Mouse (Mus musculus) lung, adult 2 months (tissue): ENCODE data around the gene Tirap.

ENCODE experiments used
- CTCF ChIP-seq: fragments of 200-500 bp; IDR thresholded peaks from 2 replicates; pipeline ENCODE4 v1.5.1; 2011; ENCODE audit warnings: mild to moderate bottlenecking, low read length, control low read depth; ENCODE audit not compliant: insufficient read depth
- POLR2A ChIP-seq: fragments of 200-500 bp; IDR thresholded peaks from 2 replicates; pipeline ENCODE4 v1.6.1; 2011; ENCODE audit warnings: low read depth, mild to moderate bottlenecking, control low read depth, low read length, borderline replicate concordance; ENCODE audit errors: extremely low read depth

- no peak for TF ChIP-seq CTCF
- no peak for TF ChIP-seq POLR2A
Measured at GRCm38 (mm10) chr9:35239734-35240133, 39.6 kb upstream of the Tirap start.
